In genomic region chr3:98405877-98406276, GRCm38 (mm10) we compare ENCODE assay signal across 13 mouse cellular contexts. TPM values are rescaled to one million over a fixed set of nuclear protein-coding genes. Genes with fewer than 3 reads are reported as not detected.
"Had no signal": no experiment of that assay in that cellular context is flagged by ENCODE, and none has a peak within 500 bp of the region (broad histone marks: within the 10 kb centered on the region; RNA-seq: fewer than 3 reads in every experiment).

No protein-coding gene starts in this region.

RNA-seq across cellular contexts. Expression of gene Zfp697, which starts 23.6 kb away (rescaled TPM):
- total RNA-seq: monocyte, adult 5-6 weeks had no signal

RNA-seq across cellular contexts. Expression of gene Gm4450, which starts 51.0 kb away (rescaled TPM):
- total RNA-seq: megakaryocyte progenitor cell, adult 5-6 weeks; midbrain, postnatal 0 days; monocyte, adult 5-6 weeks had no signal
- polyA plus RNA-seq: lung, adult 2 months; lung, embryonic 15.5 days; lung, postnatal 0 days; macrophage; midbrain, embryonic 11.5 days; midbrain, postnatal 0 days; neural tube, embryonic 12.5 days; neural tube, embryonic 15.5 days; small intestine, adult 2 months; stomach, embryonic 14.5 days; thymus, adult 2 months had no signal
